Mouse (Mus musculus) hindbrain, postnatal 0 days (tissue): ENCODE results near the gene Trub1. TPM values are rescaled to one million over a fixed set of nuclear protein-coding genes. Genes with fewer than 3 reads are reported as not detected.

Experiments
- ATAC-seq: fragments of 200-750 bp; cut with Nextera tagmentation; 2 replicates; pipeline ENCODE4 v1.8.0; 2017; ENCODE audit warnings: mild to moderate bottlenecking, moderate TSS enrichment, moderate library complexity
- DNase-seq: peaks from one replicate; pipeline ENCODE4 v3.0.0-alpha.2; 2015; ENCODE audit warnings: low spot score
- H3K27ac ChIP-seq: fragments of 300-500 bp; sonication (generic); 2 replicates; pipeline ENCODE4 v1.5.1; 2014; ENCODE audit warnings: mild to moderate bottlenecking
- H3K27me3 ChIP-seq: fragments of 300-500 bp; sonication (generic); 2 replicates; pipeline ENCODE4 v1.6.1; 2014; ENCODE audit warnings: low read length, mixed read lengths; ENCODE audit not compliant: insufficient read depth
- H3K36me3 ChIP-seq: fragments of 300-500 bp; sonication (generic); 2 replicates; pipeline ENCODE4 v1.6.1; 2014; ENCODE audit warnings: low read length, mixed read lengths; ENCODE audit not compliant: insufficient read depth
- H3K4me1 ChIP-seq: fragments of 300-500 bp; sonication (generic); 2 replicates; pipeline ENCODE4 v1.6.1; 2014; ENCODE audit warnings: antibody characterized with exemption, low read length, mixed read lengths; ENCODE audit not compliant: insufficient read depth
- H3K4me2 ChIP-seq: fragments of 300-500 bp; sonication (generic); 2 replicates; pipeline ENCODE4 v1.6.1; 2014; ENCODE audit warnings: low read depth, mild to moderate bottlenecking, low read length, moderate library complexity, mixed read lengths
- H3K4me3 ChIP-seq: fragments of 300-500 bp; sonication (generic); 2 replicates; pipeline ENCODE4 v1.5.1; 2014; ENCODE audit warnings: low read length
- H3K9ac ChIP-seq: fragments of 300-500 bp; sonication (generic); replicated peaks from 2 replicates; pipeline ENCODE4 v1.6.1; 2014; ENCODE audit warnings: mild to moderate bottlenecking, low read length, moderate library complexity, mixed read lengths
- H3K9me3 ChIP-seq: fragments of 300-500 bp; sonication (generic); 2 replicates; pipeline ENCODE4 v1.6.1; 2016; ENCODE audit warnings: low read length, mixed read lengths
- CTCF ChIP-seq: IDR thresholded peaks from 2 replicates; pipeline ENCODE4 v1.5.1; 2016; ENCODE audit warnings: antibody characterized with exemption, control low read depth, low read depth
- WGBS: fragments of 180-500 bp; shearing (Covaris S2); extraction: QIAGEN DNeasy Blood & Tissue Kit; methylation state at CpG from one replicate; pipeline ENCODE4 v1.1.7; 2014; 5-methylcytosine and 5-hydroxymethylcytosine counted together
- polyA plus RNA-seq: library from polyadenylated mRNA; unstranded; fragments of >200 nt; fragmentation: Nextera tagmentation; extraction: Ambion mirVana; gene quantifications from 2 replicates; pipeline ENCODE4 v1.2.1, GENCODE M21; 2015
- total RNA-seq: library from RNA; depleted of rRNA; stranded (reverse); fragments of >200 nt; gene quantifications from 2 replicates; pipeline ENCODE4 v1.2.3, GENCODE M21; 2014

The Trub1 gene
- total and polyA plus RNA-seq, 2 experiments from 2014 or later = 12.7 to 14.0 TPM

DNA sequence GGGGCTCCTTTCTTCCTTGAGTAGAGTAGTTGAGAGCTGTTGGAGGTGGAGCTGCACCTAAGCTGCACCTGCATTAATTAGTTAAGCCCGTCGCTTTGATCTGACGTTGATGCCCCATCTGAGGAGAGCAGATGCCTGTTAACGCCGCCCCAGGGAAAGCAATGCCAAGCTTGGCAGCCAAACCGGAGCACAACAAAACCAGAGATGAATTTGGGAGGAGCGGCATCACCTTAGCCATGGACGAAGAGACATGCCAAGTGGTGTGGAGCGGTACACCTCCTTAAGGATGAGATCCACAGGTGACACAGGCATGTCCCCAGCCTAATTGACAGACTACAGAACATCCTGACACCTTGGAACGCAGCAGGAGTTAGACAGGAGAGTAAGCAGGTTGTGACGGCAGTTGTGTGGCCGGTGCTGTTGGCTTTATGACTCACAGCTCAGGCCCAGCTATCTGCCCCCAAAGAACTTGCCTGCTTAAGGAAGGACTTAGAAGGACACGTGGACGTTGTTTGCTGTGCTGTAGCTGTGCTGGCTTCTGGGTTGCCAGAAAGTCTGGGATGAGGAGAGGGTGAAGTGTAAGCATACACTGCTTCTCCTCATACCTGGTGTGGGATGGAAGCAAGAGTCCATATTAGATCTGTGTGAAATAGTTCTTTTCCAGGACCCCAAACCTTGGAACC, 24.8 kb upstream of the Trub1 start:
- ATAC-seq (no peak), DNase-seq (no peak)
- no peaks in the 10 kb centered on the region for H3K36me3 ChIP-seq
- TF ChIP-seq CTCF = no peak
- no peak overlapping the region for H3K4me3 ChIP-seq
- no peak overlapping the region for H3K9ac ChIP-seq
- no peaks in the 10 kb centered on the region for H3K9me3 ChIP-seq
- H3K4me2 ChIP-seq = no peak overlapping the region
- no peaks in the 10 kb centered on the region for H3K27me3 ChIP-seq
- no peak overlapping the region for H3K27ac ChIP-seq
- 72% methylated on average over 14 of the region's 14 CpGs for WGBS
- H3K4me1 ChIP-seq = no peaks in the 10 kb centered on the region

- Histone ChIP-seq H3K4me2 (no peak overlapping the region), H3K9me3 (no peaks in the 10 kb centered on the region), H3K36me3 (no peaks in the 10 kb centered on the region), H3K27me3 (no peaks in the 10 kb centered on the region), H3K4me3 (no peak overlapping the region), H3K9ac (no peak overlapping the region), H3K4me1 (no peaks in the 10 kb centered on the region), H3K27ac (no peak overlapping the region)
- DNase-seq (no peak), ATAC-seq (no peak)
- WGBS = 75% methylated on average over 3 of the region's 3 CpGs
- no peak for TF ChIP-seq CTCF
Observed at GRCm38 (mm10) chr19:57428641-57429040, 24.1 kb upstream of the Trub1 start.

DNA sequence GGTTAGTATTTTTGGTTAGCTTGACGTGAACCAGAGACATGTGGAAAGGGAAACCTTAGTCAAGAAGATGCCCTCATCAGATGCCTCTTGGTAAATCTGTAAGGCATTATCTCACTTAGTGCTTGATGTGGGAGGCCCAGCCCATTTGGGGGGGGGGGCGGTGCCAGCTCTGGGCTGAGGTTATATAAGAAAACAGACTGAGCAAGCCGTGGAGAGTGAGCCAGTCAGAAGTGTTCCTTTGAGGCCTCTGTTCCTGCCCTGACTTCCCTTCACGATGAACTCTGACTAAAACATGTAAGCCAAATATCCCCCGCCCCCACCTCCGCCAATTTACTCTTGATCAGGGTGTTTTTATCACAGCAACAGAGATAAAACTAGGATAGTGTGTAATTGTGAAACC, 22.8 kb upstream of the Trub1 start:
- H3K4me3 ChIP-seq = no peak overlapping the region
- no peaks in the 10 kb centered on the region for H3K4me1 ChIP-seq
- DNase-seq = no peak
- H3K27ac ChIP-seq = no peak overlapping the region
- no peaks in the 10 kb centered on the region for H3K27me3 ChIP-seq
- no peak for TF ChIP-seq CTCF
- no peak for ATAC-seq
- H3K9ac ChIP-seq = no peak overlapping the region
- 85% methylated on average over 6 of the region's 6 CpGs for WGBS
- no peaks in the 10 kb centered on the region for H3K36me3 ChIP-seq
- H3K4me2 ChIP-seq = no peak overlapping the region
- H3K9me3 ChIP-seq = no peaks in the 10 kb centered on the region

DNA sequence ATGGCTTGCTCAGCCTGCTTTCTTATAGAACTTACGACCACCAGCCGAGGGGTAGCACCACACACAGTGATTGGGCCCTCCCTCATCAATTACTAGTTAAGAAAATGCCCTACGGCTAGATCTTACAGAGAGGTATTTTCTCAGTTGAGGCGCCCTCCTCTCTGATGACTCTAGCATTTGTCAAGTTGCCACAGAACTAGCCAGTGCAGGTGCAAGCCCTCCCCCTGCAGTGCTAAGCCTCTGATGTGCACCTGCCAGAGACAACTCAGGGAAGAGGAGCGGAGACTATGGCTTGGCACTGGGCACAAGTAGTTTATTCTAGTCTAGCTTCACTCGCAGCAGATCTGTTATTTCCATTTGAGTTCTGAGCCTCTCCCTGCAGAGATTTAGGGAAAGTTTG, 21.2 kb upstream of the Trub1 start:
- Histone ChIP-seq H3K9me3 (no peaks in the 10 kb centered on the region), H3K27me3 (no peaks in the 10 kb centered on the region), H3K27ac (no peak overlapping the region), H3K36me3 (no peaks in the 10 kb centered on the region), H3K4me2 (no peak overlapping the region), H3K4me1 (no peaks in the 10 kb centered on the region), H3K9ac (no peak overlapping the region), H3K4me3 (no peak overlapping the region)
- WGBS = 56% methylated on average over 6 of the region's 6 CpGs
- DNase-seq (no peak), ATAC-seq (no peak)
- TF ChIP-seq CTCF = no peak

DNA sequence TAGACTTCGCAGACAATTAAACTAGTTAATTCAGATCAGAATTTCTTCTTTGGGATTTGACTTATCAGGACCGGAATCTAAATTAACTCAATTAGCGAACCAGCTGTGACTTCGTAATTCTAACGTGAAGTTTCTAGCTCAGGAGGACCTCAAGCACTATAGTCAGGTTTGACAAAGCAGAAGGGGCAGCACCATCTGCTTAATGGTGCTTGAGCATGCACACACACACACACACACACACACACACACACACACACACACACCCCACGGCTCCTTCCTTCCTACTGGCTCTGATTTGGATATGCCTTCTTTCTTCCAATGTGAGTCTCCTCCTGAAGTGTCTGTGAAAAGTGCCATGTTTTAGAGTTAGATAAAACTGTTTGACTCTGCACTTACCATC, 18.7 kb upstream of the Trub1 start:
- Histone ChIP-seq H3K4me3 (no peak overlapping the region), H3K4me1 (no peaks in the 10 kb centered on the region), H3K4me2 (no peak overlapping the region), H3K27ac (no peak overlapping the region), H3K36me3 (no peaks in the 10 kb centered on the region), H3K27me3 (no peaks in the 10 kb centered on the region), H3K9me3 (no peaks in the 10 kb centered on the region), H3K9ac (no peak overlapping the region)
- 0 out of 2 replicates have a peak, but pooled peaks have one; percentile 40 for ATAC-seq
- DNase-seq = peak; percentile 19
- TF ChIP-seq CTCF = no peak
- 48% methylated on average over 6 of the region's 6 CpGs for WGBS

- H3K4me3 ChIP-seq = no peak overlapping the region
- no peak overlapping the region for H3K4me2 ChIP-seq
- TF ChIP-seq CTCF = no peak
- WGBS = 57% methylated on average over 10 of the region's 10 CpGs
- H3K9ac ChIP-seq = no peak overlapping the region
- H3K36me3 ChIP-seq = no peaks in the 10 kb centered on the region
- no peak overlapping the region for H3K27ac ChIP-seq
- no peak for ATAC-seq
- H3K9me3 ChIP-seq = no peaks in the 10 kb centered on the region
- no peak for DNase-seq
- peaks cover 5% of the 10 kb centered on the region; the same call in 1 of the 2 replicates for H3K27me3 ChIP-seq
- H3K4me1 ChIP-seq = no peaks in the 10 kb centered on the region
Observed at GRCm38 (mm10) chr19:57436586-57437021, 16.1 kb upstream of the Trub1 start.

GRCm38 (mm10) chr19:57437042-57437441, 15.7 kb upstream of the Trub1 start:
- Histone ChIP-seq H3K4me2 (no peak overlapping the region), H3K36me3 (no peaks in the 10 kb centered on the region), H3K9me3 (no peaks in the 10 kb centered on the region), H3K27ac (no peak overlapping the region), H3K27me3 (peaks cover 5% of the 10 kb centered on the region; the same call in 1 of the 2 replicates), H3K4me1 (no peaks in the 10 kb centered on the region), H3K4me3 (no peak overlapping the region), H3K9ac (no peak overlapping the region)
- ATAC-seq (no peak), DNase-seq (no peak)
- 73% methylated on average over 7 of the region's 7 CpGs for WGBS
- no peak for TF ChIP-seq CTCF
